In genomic region chr13:49225159-49225558, GRCm38 (mm10) we compare ENCODE assay signal across 1 mouse cellular context.
TF ChIP-seq lines count a peak whose summit lies in the region.

No protein-coding gene starts in this region.

TF ChIP-seq in CH12.LX, 34 proteins besides CTCF, POLR2A, EP300 and RAD21 (continued from another document):
- TF ChIP-seq MAX (IDR thresholded peaks at IDR 0.05; ENCODE audit: low read length) (no peak), USF1 (IDR thresholded peaks at IDR 0.05; ENCODE audit: low read depth, low read length) (no peak), ELF1 (IDR thresholded peaks at IDR 0.05; ENCODE audit: low read depth, low read length) (peak; percentile 52), MAZ (IDR thresholded peaks at IDR 0.05; ENCODE audit: low read depth, low read length) (peak; percentile 99), ZNF384 (IDR thresholded peaks at IDR 0.05; ENCODE audit: low read depth, low read length) (0 out of 2 replicates have a peak, but pooled peaks have one; percentile 21), HCFC1 (IDR thresholded peaks at IDR 0.05; ENCODE audit: low read depth, low read length) (peak; percentile 43), SMC3 (IDR thresholded peaks at IDR 0.05; ENCODE audit: low read depth, low read length) (no peak), MYC (IDR thresholded peaks at IDR 0.05; ENCODE audit: low read depth, low read length) (0 out of 2 replicates have a peak, but pooled peaks have one; percentile 12), ZC3H11A (IDR thresholded peaks at IDR 0.05; ENCODE audit: low read depth, low read length) (no peak), MXI1 (IDR thresholded peaks at IDR 0.05; ENCODE audit: low read depth, low read length) (no peak), TBP (conservative IDR thresholded peaks at IDR 0.05; ENCODE audit: low read depth, low read length) (no peak)
TF ChIP-seq in CH12.LX: peak in this region for 13.
